Mouse (Mus musculus): ENCODE measurements around the gene Trpm3.

Trpm3 gene

DNA sequence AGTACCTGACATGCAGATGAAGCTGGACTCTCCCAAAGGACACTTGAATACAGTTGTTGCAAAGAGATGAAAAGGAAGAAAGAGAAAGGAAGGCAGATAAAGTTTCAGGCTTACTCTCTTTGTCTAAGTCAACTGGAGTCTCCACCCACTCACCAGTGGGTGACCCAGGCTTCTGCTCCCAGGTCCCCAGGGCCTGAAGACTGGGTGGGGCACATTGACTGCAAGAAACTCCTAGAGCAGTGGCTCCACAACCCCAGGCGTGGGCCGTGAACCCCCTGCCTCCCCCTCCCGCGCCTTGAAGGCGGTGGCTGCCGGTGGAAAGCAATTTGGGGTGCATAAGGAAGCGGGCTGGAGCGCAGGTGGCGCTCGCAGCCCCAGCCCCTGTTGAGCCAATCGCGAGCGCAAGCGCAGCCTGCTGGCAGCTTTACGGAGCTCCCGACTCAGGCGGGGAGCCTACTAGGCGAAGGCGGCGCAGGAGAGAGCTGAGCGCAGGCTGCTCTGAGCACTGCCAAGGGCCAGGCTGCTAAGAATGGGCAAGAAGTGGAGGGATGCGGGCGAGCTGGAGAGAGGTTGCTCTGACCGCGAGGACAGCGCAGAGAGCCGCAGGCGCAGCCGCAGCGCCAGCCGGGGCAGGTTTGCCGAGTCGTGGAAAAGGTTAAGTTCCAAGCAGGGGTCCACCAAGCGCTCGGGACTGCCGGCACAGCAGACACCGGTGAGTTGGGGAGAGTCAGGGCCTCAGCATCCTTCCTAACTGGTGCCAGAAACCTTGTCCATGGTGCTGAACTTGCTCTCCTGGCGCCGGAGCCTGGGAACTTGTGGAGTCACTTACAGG is at the start of gene Trpm3:
Gene Trpm3, plus strand, starts transcription at position 457 of the 832 bp plus-strand sequence.
- DNase-seq (ENCODE audit: low spot score in 2 of 2) = no peak

- DNase-seq (ENCODE audit: low spot score in 2 of 2) = no peak
Measured at GRCm38 (mm10) chr19:22100582-22100981, 38.3 kb upstream of the Trpm3 start.

- no peak for DNase-seq (ENCODE audit: low spot score in 2 of 2)
Measured at GRCm38 (mm10) chr19:22103865-22104264, 35.0 kb upstream of the Trpm3 start.

GRCm38 (mm10) chr19:22104848-22105484 is 33.9 kb upstream of the Trpm3 start:
- no peak for DNase-seq (ENCODE audit: low spot score in 2 of 2)

- DNase-seq (ENCODE audit: low spot score in 2 of 2) = no peak
Measured at GRCm38 (mm10) chr19:22105648-22106047, 33.2 kb upstream of the Trpm3 start.

DNA sequence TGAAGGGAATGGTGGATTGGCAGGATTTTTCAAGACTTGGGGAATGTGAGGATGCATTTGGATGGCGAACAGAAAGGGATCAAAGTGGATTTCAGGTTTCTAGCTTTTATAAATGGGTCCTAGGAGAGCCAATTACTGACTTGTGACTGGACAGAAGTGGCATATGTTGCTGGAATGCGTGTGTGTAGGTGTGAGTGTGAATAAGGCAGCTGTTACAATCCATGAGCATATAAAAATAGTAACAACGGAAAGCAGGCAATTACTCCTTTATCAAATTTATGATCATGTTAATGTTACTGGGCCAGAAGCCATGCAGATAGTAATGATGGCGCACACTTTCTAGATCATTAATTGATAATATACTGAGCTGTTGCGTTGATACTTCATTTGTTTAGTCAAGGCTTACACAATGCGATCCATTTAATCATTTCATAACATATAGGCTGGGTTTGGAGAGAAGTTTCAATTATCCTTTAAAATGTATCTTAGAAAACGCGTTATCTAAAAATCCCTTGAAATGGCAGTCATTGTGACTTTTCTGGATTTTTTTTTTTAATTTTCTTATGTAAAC is 29.9 kb upstream of the Trpm3 start:
- DNase-seq (ENCODE audit: low spot score in 2 of 2) = no peak

DNA sequence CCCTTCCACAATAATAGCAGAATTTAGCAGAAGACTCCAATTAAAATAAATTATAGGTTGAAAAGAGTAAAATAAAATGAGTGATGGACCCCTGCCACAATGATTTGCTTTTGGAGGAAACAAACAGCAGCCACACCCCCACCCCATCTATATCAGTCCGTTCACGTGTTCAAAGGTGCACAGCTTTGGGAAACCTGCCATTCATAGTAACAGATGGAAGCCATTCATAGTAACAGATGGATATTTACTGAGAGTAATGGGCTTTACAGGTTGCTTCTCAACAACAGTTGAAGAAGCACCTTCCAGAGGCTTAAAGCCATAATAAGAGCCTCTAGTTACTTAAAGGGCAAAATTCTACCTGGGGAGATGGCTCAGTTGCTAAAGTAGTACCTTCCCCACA is 17.9 kb upstream of the Trpm3 start:
- DNase-seq (ENCODE audit: low spot score in 2 of 2) = no peak

GRCm38 (mm10) chr19:22121631-22122030 is 17.2 kb upstream of the Trpm3 start:
- DNase-seq (ENCODE audit: low spot score in 2 of 2) = no peak

DNA sequence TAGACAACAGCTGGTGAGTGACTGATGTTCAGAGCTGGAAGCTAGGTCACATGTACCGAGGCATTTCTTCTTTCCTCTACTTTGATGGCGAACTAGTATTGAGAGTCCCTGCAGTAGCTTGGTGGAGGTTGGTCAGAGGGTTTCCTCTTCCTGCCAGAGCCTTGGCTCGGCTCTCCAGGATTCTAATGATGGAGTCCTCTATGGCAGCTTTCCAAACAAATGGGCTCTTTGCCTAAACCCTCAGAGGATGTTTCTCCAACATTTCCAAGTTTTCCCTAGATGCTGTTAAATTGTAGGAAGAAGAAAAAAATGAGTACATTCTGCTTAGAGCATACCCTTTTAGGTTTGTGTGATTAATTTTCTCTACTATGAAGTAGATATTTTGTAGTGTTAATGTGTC is 6.2 kb upstream of the Trpm3 start:
- no peak for DNase-seq (ENCODE audit: low spot score in 2 of 2)

DNA sequence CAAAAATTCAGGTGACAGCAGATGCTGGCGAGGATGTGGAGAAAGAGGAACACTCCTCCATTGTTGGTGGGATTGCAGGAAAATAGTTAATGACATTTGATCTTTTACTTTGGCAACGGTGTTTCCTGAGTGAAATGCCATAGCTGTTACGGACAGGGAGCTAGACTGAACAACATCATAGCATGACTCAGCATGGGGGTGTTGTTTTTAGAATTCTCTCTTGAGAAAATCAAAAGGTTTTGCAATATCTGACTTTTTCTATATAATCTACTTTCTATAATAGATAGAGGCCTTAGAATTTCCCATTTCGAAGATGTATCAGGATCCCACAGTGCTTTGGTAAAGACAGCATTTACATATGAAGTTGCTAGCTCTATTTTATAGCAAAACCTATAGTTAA is 39.7 kb downstream of the Trpm3 start:
- no peak for DNase-seq (ENCODE audit: low spot score in 2 of 2)

GRCm38 (mm10) chr19:22179017-22179416 is 40.2 kb downstream of the Trpm3 start:
- no peak for DNase-seq (ENCODE audit: low spot score in 2 of 2)

- DNase-seq (ENCODE audit: low spot score in 2 of 2) = no peak
Measured at GRCm38 (mm10) chr19:22180136-22180535, 41.3 kb downstream of the Trpm3 start.

GRCm38 (mm10) chr19:22189716-22190115 is 50.9 kb downstream of the Trpm3 start:
- DNase-seq (ENCODE audit: low spot score in 2 of 2) = no peak

GRCm38 (mm10) chr19:22222520-22222919 is 83.7 kb downstream of the Trpm3 start:
- DNase-seq (ENCODE audit: low spot score in 2 of 2) = no peak

DNA sequence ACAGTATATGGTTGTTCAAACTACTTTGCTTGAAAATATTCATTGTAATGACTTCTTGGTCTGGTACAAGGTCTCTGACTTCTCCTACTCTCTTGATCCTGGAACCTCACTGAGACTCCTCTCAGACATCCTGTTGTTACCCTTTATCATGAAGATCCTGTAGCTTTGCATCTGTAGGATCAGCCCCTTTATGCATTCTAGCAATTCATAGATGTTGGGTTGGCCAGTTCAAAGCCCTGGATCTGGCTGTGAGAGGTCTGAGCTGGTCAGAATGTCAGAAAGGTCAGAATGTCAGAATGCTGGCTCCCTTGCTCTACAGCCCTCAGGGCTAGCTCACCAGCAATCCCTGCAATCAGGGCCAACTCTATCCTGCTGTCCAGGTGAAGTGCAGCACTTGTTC is 95.3 kb downstream of the Trpm3 start:
- no peak for DNase-seq (ENCODE audit: low spot score in 2 of 2)

DNA sequence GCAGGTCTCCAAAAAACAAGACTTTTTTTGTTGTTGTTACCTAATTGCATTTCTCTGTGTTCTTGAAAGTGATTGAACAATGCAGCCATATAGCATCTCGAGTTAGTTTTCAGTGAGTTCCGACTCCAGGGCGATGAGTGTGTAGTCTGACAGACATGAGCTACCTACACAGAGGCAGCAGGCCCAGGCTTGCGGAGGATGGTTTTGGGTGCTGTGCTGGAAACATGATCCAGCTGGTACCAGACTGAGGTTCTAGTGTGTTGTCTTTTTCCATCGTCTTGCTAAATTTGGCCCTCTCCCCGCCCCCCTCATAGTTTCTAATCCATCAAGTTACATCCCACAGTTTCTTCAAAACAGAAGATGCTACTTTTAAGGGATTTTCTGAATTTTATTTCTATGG is 110.2 kb downstream of the Trpm3 start:
- DNase-seq (ENCODE audit: low spot score in 2 of 2) = no peak

DNA sequence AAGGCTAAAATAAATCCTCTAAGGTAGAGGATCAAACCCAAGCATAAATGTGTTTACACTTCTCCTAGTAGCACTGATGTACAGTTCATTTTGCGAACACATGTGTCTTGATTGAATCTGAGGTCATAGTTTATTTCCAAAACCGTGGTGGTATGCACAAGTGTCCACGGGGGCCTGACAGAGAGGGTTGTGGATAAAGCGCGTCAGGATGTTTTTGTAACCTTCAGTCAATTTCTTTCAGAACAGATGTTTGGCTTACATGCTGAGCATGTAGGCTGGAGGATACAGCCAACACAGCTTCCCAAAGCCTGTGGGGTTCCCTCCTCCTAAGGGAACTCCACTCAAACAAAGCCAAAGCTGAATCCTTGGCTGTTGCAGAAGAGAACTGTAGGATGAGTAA is 134.1 kb downstream of the Trpm3 start:
- DNase-seq (ENCODE audit: low spot score in 2 of 2) = no peak

DNA sequence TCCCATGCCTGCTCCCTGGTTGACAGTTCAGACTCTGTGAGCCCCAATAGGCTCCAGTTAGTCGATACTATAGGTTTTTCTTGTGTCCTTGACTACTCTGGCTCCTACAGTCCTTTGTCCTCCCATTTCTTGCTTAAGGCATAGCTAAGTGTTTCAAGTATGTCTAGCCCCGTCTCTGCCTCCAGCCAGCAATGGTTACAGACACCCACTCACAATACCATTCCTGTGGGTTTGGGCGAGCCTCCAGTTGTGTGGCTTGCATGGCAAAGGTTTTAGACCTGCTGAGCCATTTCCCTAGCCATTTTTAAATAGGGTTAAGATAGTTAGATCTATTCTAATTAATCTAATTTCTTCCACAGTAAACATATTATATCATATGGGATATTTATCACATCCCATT is 145.8 kb downstream of the Trpm3 start:
- no peak for DNase-seq (ENCODE audit: low spot score in 2 of 2)

- no peak for DNase-seq (ENCODE audit: low spot score in 2 of 2)
Measured at GRCm38 (mm10) chr19:22292671-22293070, 153.8 kb downstream of the Trpm3 start.

DNA sequence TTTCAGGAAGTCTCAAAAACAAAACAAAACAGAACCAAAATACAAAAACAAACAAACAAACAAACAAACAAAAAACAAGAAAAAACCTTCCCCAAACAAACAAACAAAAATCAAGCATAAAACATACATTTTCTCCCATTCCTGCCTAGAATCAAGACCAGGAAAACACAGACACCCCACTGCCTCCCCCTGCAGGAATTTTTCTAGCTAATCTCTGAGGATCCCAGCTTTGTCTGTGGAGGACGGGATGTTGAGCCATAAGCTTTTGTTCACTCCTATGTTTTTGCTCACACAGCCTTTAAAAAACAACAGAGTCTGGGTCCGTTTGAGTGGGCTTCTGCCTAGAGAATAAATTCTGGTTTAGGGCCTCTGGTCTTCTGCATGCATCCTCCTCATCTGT is 162.1 kb downstream of the Trpm3 start:
- no peak for DNase-seq (ENCODE audit: low spot score in 2 of 2)

DNA sequence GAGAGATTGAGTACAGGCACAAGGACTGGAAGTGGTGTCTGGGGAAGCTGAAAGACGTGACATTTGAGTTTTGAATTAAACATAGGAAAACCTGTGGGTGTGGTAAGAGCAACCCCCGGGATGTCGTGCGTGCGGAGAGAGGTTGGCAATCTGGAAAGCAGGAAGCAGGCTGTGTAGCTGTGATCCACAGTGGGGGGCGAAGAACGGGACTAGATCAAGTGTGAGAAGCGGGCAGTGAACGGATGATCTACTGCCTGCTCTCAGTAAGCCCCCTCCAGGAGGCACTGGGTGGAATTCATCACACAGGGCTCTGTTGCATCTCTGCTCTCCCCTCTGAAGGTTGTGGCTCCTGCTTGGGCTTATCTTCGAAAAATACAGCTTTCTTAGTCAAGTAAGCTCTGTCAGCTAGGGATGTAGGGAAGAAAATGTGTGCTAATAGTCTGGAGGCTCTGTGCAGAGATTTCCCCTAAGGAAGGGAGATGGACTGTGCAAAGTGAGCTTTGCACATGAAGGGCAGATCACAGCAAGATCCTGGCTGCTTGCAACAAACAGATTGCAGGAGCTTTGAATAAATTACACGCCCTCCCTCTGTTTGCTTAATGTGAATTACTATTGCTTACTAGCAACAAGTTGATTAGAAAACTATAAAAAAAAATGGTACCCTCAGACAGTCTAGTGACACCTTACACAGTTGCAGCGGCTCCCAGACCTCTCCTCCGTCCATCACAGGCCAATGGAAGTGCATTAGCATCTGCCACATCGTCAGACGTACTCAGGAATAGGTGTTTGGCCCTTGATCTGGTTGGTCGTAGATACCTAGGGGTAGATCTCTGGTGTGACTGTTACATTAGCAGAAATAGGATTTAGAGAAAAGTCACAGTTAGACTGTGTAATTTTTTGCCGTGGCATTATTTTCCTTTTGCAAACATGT is 164.4 kb downstream of the Trpm3 start:
- DNase-seq (ENCODE audit: low spot score in 2 of 2) = no peak

Data from natural killer cell, adult 2 months (primary cell).